Mouse (Mus musculus) C2C12 (cell line): ENCODE measurements around the gene Hspa12a.

Source experiments
- CTCF ChIP-seq: IDR thresholded peaks from one replicate; pipeline ENCODE4 v1.5.1; 2011; ENCODE audit not compliant: control insufficient read depth, insufficient read depth, insufficient read length
- MAX ChIP-seq: IDR thresholded peaks from one replicate; pipeline ENCODE4 v1.6.1; 2011; ENCODE audit warnings: mild to moderate bottlenecking, control low read depth
- MYOG ChIP-seq: IDR thresholded peaks from one replicate; pipeline ENCODE4 v1.6.1; 2011; ENCODE audit not compliant: control insufficient read depth, insufficient read length; ENCODE audit errors: extremely low read depth
- USF1 ChIP-seq: IDR thresholded peaks from one replicate; pipeline ENCODE4 v1.6.1; 2011; ENCODE audit warnings: low read depth, mild to moderate bottlenecking, control low read depth, moderate library complexity

- TF ChIP-seq CTCF: no peak
- TF ChIP-seq USF1: no peak
- TF ChIP-seq MAX: no peak
- no peak for TF ChIP-seq MYOG
Measured at GRCm38 (mm10) chr19:58824316-58824715, 119.1 kb downstream of the Hspa12a start.
